Mouse (Mus musculus): ENCODE measurements around the gene Snrpd3. TPM values are rescaled to one million over a fixed set of nuclear protein-coding genes. Genes with fewer than 3 reads are reported as not detected.
A peak's percentile ranks its signal among the peaks of the same experiment; 100 is the strongest.
"Not testable (repeated sequence)": the region's sequence is repeated elsewhere in the genome, so short reads cannot be mapped to it uniquely, and the experiment has no call there.

Gene Snrpd3
- polyA plus RNA-seq, 1 experiment: 18.1 TPM

- no peaks in the 10 kb centered on the region for H3K27me3 ChIP-seq (replicated peaks)
- peaks cover 66% of the 10 kb centered on the region for H3K4me1 ChIP-seq
- H3K4me3 ChIP-seq (replicated peaks): no peak overlapping the region
- peaks cover 78% of the 10 kb centered on the region for H3K36me3 ChIP-seq (replicated peaks; ENCODE audit: low read length)
- TF ChIP-seq FLI1 (IDR thresholded peaks at IDR 0.05; ENCODE audit: low read length): no peak
- TF ChIP-seq GATA1 (IDR thresholded peaks at IDR 0.05; ENCODE audit: borderline replicate concordance, low read length): no peak
- no peaks in the 10 kb centered on the region for H3K9me3 ChIP-seq
These were observed 4.6 kb upstream of the Snrpd3 start for GRCm38 (mm10) chr10:75512796-75513195.

GRCm38 (mm10) chr10:75513306-75514067 lies 3.9 kb upstream of the Snrpd3 start:
- Histone ChIP-seq H3K4me3 (replicated peaks) (peak overlapping the region; percentile 86), H3K27me3 (replicated peaks) (no peaks in the 10 kb centered on the region), H3K9me3 (no peaks in the 10 kb centered on the region), H3K36me3 (replicated peaks; ENCODE audit: low read length) (peaks cover 71% of the 10 kb centered on the region), H3K4me1 (peaks cover 63% of the 10 kb centered on the region)
- TF ChIP-seq GATA1 (IDR thresholded peaks at IDR 0.05; ENCODE audit: borderline replicate concordance, low read length) (no peak), FLI1 (IDR thresholded peaks at IDR 0.05; ENCODE audit: low read length) (no peak)

- Histone ChIP-seq H3K9me3 (no peaks in the 10 kb centered on the region), H3K36me3 (replicated peaks; ENCODE audit: low read length) (peaks cover 66% of the 10 kb centered on the region), H3K4me3 (replicated peaks) (peak overlapping the region; percentile 86), H3K4me1 (peaks cover 71% of the 10 kb centered on the region), H3K27me3 (replicated peaks) (no peaks in the 10 kb centered on the region)
- TF ChIP-seq FLI1 (IDR thresholded peaks at IDR 0.05; ENCODE audit: low read length) (no peak), GATA1 (IDR thresholded peaks at IDR 0.05; ENCODE audit: borderline replicate concordance, low read length) (no peak)
These were observed 3.0 kb upstream of the Snrpd3 start for GRCm38 (mm10) chr10:75514361-75514760.

- Histone ChIP-seq H3K36me3 (replicated peaks; ENCODE audit: low read length) (peaks cover 66% of the 10 kb centered on the region), H3K4me1 (peaks cover 77% of the 10 kb centered on the region), H3K27me3 (replicated peaks) (no peaks in the 10 kb centered on the region), H3K9me3 (no peaks in the 10 kb centered on the region), H3K4me3 (replicated peaks) (peak overlapping the region; percentile 93)
- no peak for TF ChIP-seq FLI1 (IDR thresholded peaks at IDR 0.05; ENCODE audit: low read length)
- no peak for TF ChIP-seq GATA1 (IDR thresholded peaks at IDR 0.05; ENCODE audit: borderline replicate concordance, low read length)
These were observed 1.9 kb upstream of the Snrpd3 start for GRCm38 (mm10) chr10:75515216-75516037.

- Histone ChIP-seq H3K4me1 (peaks cover 79% of the 10 kb centered on the region), H3K36me3 (replicated peaks; ENCODE audit: low read length) (peaks cover 66% of the 10 kb centered on the region)
These were observed 1.2 kb upstream of the Snrpd3 start for GRCm38 (mm10) chr10:75516038-75516723.

GRCm38 (mm10) chr10:75516724-75517072 lies 653 bp upstream of the Snrpd3 start:
- H3K4me3 ChIP-seq (replicated peaks): peak overlapping the region; percentile 93
- H3K4me1 ChIP-seq: peaks cover 83% of the 10 kb centered on the region

More at GRCm38 (mm10) chr10:75516038-75516723, 1.2 kb upstream of the Snrpd3 start:
- Histone ChIP-seq H3K4me3 (replicated peaks) (peak overlapping the region; percentile 93), H3K9me3 (no peaks in the 10 kb centered on the region), H3K27me3 (replicated peaks) (no peaks in the 10 kb centered on the region)
- TF ChIP-seq GATA1 (IDR thresholded peaks at IDR 0.05; ENCODE audit: borderline replicate concordance, low read length) (no peak), FLI1 (IDR thresholded peaks at IDR 0.05; ENCODE audit: low read length) (no peak)

GRCm38 (mm10) chr10:75517758-75518143 lies 400 bp downstream of the Snrpd3 start, which contains the start of gene Gucd1:
Gene Gucd1 (minus strand): TSS chr10:75517972.
- Histone ChIP-seq H3K36me3 (replicated peaks; ENCODE audit: low read length) (peaks cover 65% of the 10 kb centered on the region), H3K4me1 (peaks cover 77% of the 10 kb centered on the region), H3K27me3 (replicated peaks) (no peaks in the 10 kb centered on the region), H3K9me3 (no peaks in the 10 kb centered on the region), H3K4me3 (replicated peaks) (peak within 1 kb of the TSS; percentile 93)
- TF ChIP-seq GATA1 (IDR thresholded peaks at IDR 0.05; ENCODE audit: borderline replicate concordance, low read length) (no peak), FLI1 (IDR thresholded peaks at IDR 0.05; ENCODE audit: low read length) (no peak)

More at GRCm38 (mm10) chr10:75516724-75517072, 653 bp upstream of the Snrpd3 start:
- TF ChIP-seq GATA1 (IDR thresholded peaks at IDR 0.05; ENCODE audit: borderline replicate concordance, low read length): no peak
- no peak for TF ChIP-seq FLI1 (IDR thresholded peaks at IDR 0.05; ENCODE audit: low read length)
- Histone ChIP-seq H3K27me3 (replicated peaks) (no peaks in the 10 kb centered on the region), H3K36me3 (replicated peaks; ENCODE audit: low read length) (peaks cover 66% of the 10 kb centered on the region), H3K9me3 (no peaks in the 10 kb centered on the region)

- no peaks in the 10 kb centered on the region for H3K27me3 ChIP-seq (replicated peaks)
- no peaks in the 10 kb centered on the region for H3K9me3 ChIP-seq
- TF ChIP-seq GATA1 (IDR thresholded peaks at IDR 0.05; ENCODE audit: borderline replicate concordance, low read length): no peak
- TF ChIP-seq FLI1 (IDR thresholded peaks at IDR 0.05; ENCODE audit: low read length): no peak
- H3K36me3 ChIP-seq (replicated peaks; ENCODE audit: low read length): peaks cover 66% of the 10 kb centered on the region
- H3K4me1 ChIP-seq: peaks cover 49% of the 10 kb centered on the region
- H3K4me3 ChIP-seq (replicated peaks): no peak overlapping the region
These were observed 3.2 kb downstream of the Snrpd3 start for GRCm38 (mm10) chr10:75520581-75520980.

- no peak for TF ChIP-seq FLI1 (IDR thresholded peaks at IDR 0.05; ENCODE audit: low read length)
- no peak for TF ChIP-seq GATA1 (IDR thresholded peaks at IDR 0.05; ENCODE audit: borderline replicate concordance, low read length)
- Histone ChIP-seq H3K9me3 (no peaks in the 10 kb centered on the region), H3K4me1 (peaks cover 42% of the 10 kb centered on the region), H3K27me3 (replicated peaks) (no peaks in the 10 kb centered on the region), H3K4me3 (replicated peaks) (no peak overlapping the region), H3K36me3 (replicated peaks; ENCODE audit: low read length) (peaks cover 72% of the 10 kb centered on the region)
These were observed 4.3 kb downstream of the Snrpd3 start for GRCm38 (mm10) chr10:75521643-75522042.

- not testable (repeated sequence) for H3K4me3 ChIP-seq (replicated peaks); H3K27me3 ChIP-seq (replicated peaks); H3K9me3 ChIP-seq
- H3K4me1 ChIP-seq: peaks cover 26% of the 10 kb centered on the region
- H3K36me3 ChIP-seq (replicated peaks; ENCODE audit: low read length): peaks cover 78% of the 10 kb centered on the region
These were observed 8.1 kb downstream of the Snrpd3 start for GRCm38 (mm10) chr10:75525450-75525849.
